Mouse (Mus musculus) splenic B cell, adult 2 months (primary cell): ENCODE data around the gene Cmya5.
A peak's percentile ranks its signal among the peaks of the same experiment; 100 is the strongest.
"Not testable (repeated sequence)": the region's sequence is repeated elsewhere in the genome, so short reads cannot be mapped to it uniquely, and the experiment has no call there.

Source experiments
- DNase-seq: peaks from one replicate; pipeline ENCODE4 v3.0.0-alpha.2; 2011; ENCODE audit warnings: low read depth, low spot score
- H3K27me3 ChIP-seq: 2 replicates; pipeline ENCODE4 v1.6.1; 2012; ENCODE audit warnings: mild to moderate bottlenecking, low read length, moderate library complexity, mixed read lengths; ENCODE audit not compliant: control insufficient read depth, poor library complexity, insufficient read depth, severe bottlenecking
- H3K36me3 ChIP-seq: 2 replicates; pipeline ENCODE4 v1.6.1; 2012; ENCODE audit warnings: mild to moderate bottlenecking, low read length, moderate library complexity, mixed read lengths; ENCODE audit not compliant: control insufficient read depth, poor library complexity, insufficient read depth, severe bottlenecking

Cmya5 gene

DNA sequence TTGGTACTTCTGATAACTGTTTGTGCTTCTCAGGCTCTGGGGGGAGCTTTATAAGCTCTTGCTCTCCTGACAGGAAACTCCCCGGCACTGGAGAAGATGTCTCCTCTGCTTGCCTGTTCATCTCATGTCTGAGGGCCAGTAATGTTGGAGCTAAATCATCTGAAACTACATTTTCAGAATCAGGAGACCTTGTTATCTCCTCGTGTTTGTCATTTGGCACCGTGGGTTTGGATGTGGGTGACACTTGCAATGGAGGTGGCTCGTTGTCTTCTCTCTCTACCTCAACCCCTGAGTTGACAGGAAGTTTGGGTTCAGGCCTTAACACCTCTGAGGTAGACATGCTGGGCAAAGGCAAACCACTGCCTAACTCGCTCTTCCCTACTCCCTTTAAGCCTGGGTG is 50.8 kb downstream of the Cmya5 start:
- H3K27me3 ChIP-seq: no peaks in the 10 kb centered on the region
- no peaks in the 10 kb centered on the region for H3K36me3 ChIP-seq
- DNase-seq: no peak

DNA sequence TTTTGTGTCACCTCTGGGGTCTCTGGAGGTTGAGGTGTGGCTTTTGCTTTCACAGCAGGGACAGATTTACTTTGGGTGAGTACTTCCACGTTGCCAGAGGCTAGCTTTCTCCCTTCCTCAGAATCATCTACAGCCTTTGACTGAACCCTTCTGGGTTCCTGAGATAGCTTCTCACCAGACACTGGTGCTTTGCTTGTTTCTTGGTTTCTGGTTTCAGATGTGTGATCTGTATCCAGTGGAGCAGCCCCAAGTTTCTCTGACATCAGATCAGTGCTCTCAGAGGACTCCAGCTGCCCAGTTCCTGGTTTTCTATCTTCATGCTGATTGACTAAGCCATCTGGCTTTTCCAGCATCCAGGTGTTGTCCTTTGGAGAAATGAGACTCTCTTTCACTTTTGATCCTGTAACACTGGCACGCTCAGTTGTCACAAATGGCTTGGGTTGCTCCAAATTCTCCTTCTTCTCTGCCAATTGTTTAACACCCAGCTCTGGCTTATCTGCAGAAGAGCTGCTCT is 51.6 kb downstream of the Cmya5 start:
- Histone ChIP-seq H3K27me3 (no peaks in the 10 kb centered on the region), H3K36me3 (no peaks in the 10 kb centered on the region)
- peak; percentile 37 for DNase-seq

DNA sequence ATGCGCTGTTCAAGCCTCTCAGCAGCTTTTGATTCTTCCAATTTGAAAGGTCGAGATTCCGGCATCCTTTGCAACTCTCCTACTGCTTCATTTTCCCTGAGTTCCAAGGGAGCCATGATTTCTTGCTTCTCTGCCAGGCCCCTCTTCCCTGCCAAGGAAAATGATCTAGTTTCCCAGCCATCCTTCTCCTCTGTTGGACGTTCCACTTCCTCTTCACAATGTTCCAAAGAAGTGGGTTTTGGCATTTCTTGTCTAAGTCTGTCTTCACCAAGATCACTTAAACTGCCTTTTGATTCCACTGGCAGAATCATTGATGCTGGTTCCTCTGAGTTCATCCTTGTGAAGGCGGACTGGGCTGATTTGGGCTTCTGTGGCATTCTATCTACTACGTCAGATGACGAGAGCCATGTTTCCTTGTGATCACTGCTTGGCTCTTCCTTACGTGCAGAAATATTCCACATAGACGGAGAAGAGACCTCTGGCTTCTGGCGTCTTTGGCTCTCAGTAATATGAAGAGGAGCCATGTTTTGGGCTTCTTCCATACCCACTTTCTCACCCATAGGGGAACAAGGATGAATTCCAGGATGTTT is 52.6 kb downstream of the Cmya5 start:
- no peaks in the 10 kb centered on the region for H3K36me3 ChIP-seq
- no peaks in the 10 kb centered on the region for H3K27me3 ChIP-seq
- DNase-seq: no peak

DNA sequence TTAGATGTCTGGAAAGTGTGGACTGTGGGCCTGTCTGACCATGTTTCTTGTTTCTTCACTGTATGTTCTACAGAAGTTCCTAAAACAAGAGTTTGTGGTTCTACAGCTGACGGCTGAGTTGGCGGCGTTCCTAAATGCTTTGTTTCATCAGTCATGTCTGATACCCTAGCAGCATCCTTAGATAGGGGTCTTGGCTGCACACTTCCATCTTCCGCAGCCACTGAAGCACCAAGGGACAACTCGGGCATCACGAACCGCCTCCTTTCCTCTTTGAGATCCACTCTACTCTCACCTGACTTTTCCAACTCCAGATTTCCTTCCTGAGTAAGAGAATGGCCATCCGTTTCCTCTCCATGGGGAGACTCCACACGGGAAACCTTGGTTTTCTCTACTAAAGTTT is 53.3 kb downstream of the Cmya5 start:
- H3K27me3 ChIP-seq: no peaks in the 10 kb centered on the region
- H3K36me3 ChIP-seq: no peaks in the 10 kb centered on the region
- no peak for DNase-seq

DNA sequence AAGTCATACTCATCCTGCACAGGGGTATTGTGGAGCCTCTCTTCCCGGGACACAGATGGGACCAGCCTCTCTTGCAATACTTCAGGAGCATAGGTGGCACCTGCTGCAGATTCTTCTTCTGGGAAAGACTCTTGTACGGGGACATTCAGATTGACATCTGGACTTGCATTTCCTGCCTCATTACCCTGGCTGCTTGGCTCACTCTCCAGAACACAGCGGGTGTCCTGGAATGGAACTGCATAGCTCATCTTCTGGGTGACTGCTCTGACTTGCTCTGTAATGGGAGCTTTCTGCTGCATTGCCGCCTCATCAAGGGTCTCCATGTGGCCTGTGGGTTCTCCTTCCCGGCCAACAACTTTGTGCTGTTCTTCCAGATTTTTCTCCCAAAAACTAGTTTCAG is 55.0 kb downstream of the Cmya5 start:
- DNase-seq: no peak
- no peaks in the 10 kb centered on the region for H3K36me3 ChIP-seq
- no peaks in the 10 kb centered on the region for H3K27me3 ChIP-seq

DNA sequence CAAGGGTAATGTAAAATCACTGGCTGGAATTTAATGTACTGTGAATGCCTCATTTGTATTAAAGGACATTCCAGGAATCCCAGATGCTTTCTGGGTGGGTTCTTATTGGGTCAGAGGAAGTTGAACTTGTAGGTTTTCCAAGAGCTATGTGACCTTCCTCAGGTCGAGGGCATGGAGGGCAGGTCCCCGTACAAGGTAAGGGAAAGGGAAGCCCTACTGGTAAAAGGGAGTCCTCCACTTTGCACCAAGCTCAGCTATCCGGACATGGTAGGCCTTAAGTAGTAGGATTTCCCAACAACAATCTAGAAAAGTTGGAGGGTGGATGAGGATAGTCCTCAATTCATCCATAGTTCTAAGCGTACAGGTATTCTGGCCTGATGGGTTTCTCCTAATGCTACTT is 58.8 kb downstream of the Cmya5 start:
- Histone ChIP-seq H3K27me3 (no peaks in the 10 kb centered on the region), H3K36me3 (no peaks in the 10 kb centered on the region)
- DNase-seq: no peak

DNA sequence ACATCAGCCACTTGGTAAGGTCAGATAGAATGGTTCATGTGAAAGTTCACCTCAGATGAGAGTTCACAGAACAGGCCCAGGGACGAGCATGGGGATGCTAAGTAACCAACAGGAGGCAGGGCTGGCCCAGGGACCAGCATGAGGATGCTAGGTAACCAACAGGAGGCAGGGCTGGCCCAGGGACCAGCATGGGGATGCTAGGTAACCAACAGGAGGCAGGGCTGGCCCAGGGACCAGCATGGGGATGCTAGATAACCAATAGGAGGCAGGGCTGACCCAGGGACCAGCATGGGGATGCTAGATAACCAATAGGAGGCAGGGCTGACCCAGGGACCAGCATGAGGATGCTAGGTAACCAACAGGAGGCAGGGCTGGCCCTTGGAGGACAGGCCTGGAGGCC is 62.2 kb downstream of the Cmya5 start:
- H3K36me3 ChIP-seq, H3K27me3 ChIP-seq: not testable (repeated sequence)
- peak; percentile 23 for DNase-seq

DNA sequence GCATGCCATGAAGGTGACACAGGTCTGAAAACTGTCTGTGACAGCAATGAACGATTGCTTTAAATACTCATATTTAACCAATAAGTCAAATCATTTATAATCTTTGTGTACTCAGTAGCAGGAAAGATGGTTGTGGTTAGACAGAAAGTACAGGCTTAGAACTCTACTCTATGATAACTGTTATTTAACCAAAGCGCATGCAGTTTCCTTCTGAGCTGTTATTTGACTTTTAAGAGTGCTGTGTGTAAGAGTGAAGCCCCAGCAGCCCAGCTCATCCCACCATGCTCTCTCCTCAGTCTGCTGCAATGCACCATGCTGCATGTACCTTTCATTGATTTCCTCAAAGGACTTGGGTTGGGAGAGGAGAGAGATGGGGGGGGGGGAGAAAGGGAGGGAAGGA is 63.7 kb downstream of the Cmya5 start:
- H3K36me3 ChIP-seq: no peaks in the 10 kb centered on the region
- no peak for DNase-seq
- H3K27me3 ChIP-seq: no peaks in the 10 kb centered on the region

DNA sequence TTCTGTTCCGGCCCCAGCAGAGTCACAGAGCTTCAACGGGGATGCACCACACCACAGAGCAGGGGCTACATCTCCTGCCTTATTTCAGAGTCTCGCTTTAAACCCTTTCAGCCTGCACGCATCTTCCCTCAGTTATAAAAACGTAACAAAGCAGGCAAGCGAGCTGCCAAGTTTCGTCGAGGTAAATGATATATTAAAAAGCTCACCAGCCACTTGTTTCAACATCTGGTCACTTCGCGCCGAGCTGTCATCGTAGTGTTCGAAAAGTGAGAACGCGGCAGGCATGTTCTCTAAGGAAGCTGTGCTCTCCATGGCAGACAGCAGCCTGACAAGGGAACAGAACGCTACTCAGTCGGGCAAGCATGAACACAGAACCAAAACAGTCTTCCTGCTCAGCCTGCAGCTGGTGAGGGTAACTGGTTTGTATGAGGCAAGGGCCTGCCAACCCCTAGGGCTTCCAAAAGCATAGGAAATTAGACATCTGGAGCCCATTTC is 70.3 kb downstream of the Cmya5 start:
- H3K27me3 ChIP-seq: no peaks in the 10 kb centered on the region
- DNase-seq: no peak

DNA sequence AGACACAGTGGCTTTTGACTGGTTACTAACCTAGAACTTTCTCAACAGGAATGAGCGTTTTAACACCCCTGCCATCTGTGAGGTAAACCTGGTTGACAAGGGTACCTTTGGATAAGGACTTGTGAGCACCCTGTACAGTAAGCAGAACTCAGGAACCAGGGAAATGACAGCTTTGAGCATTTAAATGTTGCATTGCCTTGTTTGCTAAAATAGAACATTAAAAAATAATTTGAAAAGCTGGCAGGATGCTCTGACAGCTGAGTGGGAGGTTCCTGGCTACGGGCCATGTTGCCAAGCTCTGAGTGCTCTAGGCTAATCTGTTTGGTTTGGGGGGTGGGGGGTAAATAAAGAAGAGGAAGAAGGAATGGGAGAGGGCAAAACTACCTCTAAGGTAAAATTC is 70.9 kb downstream of the Cmya5 start:
- DNase-seq: no peak
- Histone ChIP-seq H3K27me3 (no peaks in the 10 kb centered on the region), H3K36me3 (no peaks in the 10 kb centered on the region)

More for the DNA sequence above, 70.3 kb downstream of the Cmya5 start:
- H3K36me3 ChIP-seq: no peaks in the 10 kb centered on the region

DNA sequence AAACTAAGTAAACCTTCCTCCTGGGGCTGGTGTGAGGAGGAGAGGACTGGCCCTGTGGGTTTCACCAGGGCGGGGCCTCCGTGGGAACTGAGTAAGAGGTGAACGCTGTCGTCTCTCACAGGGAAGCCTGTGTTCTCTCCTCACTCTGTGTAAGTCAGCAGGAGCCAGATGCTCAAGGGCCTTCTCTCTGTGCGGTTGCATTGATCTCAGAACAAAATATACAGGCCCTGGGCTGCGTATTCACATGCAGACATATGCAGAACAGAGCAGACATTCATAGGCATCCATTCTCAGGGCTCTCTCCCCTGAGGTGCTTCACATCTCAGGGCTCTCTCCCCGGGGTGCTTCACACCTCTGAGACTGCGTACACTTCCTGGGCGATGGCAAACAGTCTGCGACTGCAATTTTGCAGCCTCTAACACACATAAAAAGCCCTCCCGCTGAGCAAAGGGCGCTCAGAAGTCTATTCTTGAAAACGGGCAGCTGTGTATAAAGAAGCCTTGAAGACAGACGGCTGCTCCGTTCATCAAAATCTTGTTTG is 71.6 kb downstream of the Cmya5 start:
- Histone ChIP-seq H3K36me3 (no peaks in the 10 kb centered on the region), H3K27me3 (no peaks in the 10 kb centered on the region)
- no peak for DNase-seq

DNA sequence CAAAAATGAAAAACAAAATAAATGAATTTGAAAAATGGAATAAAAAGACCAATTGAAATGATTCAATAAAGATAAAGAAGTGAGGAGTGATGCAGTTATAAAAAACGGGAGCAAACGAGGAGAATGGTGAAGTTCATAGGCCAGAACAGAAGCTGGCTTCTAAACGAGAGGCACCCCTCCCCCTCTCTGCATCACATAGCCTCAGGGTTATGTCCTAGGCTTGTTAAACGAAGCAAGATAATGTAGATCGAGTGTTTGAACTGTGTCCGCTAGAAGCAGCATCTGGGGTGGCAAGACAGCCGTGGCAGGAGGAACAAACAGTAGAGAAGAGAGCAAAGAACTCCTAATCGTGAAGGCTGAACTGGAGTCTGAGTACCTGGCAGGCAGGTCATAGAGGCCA is 74.1 kb downstream of the Cmya5 start:
- Histone ChIP-seq H3K27me3 (no peaks in the 10 kb centered on the region), H3K36me3 (no peaks in the 10 kb centered on the region)
- DNase-seq: no peak

DNA sequence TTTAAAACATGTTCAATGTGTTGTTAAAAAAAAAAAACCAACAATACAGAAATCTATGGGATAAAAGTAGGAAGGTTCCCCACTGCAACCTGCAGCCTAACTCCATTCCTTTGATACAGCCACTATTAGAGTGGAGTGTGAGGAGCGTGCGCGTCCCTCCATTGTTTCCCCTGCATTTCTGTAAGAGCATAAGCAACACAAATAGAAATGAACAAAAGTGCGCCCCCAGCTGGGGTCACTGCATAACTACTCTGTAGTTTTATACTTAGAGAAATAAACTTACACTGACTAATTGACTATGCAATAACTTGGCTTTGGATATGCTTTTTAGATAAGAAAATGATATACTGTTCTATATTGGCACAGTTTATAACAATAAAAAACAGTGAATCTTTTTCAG is 75.0 kb downstream of the Cmya5 start:
- DNase-seq: no peak
- no peaks in the 10 kb centered on the region for H3K27me3 ChIP-seq
- H3K36me3 ChIP-seq: no peaks in the 10 kb centered on the region

DNA sequence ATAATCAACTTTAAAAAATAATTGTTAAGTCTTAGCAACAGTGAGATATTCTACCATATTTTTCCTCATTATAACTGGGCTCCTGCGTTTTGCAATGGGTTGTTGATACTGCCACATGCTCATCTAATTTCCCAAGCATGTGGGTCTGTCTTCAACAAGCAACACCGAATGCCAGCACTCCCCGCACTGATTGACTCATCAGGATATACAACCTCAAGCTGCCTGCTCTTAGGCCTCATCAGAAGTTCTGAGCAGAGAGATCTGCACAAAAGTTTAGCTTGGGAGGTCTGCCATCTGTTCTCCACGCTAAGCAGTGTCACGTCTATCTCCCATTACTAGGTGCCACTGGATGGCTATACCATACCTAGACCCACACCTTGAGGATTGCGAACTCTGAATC is 76.2 kb downstream of the Cmya5 start:
- H3K36me3 ChIP-seq: no peaks in the 10 kb centered on the region

DNA sequence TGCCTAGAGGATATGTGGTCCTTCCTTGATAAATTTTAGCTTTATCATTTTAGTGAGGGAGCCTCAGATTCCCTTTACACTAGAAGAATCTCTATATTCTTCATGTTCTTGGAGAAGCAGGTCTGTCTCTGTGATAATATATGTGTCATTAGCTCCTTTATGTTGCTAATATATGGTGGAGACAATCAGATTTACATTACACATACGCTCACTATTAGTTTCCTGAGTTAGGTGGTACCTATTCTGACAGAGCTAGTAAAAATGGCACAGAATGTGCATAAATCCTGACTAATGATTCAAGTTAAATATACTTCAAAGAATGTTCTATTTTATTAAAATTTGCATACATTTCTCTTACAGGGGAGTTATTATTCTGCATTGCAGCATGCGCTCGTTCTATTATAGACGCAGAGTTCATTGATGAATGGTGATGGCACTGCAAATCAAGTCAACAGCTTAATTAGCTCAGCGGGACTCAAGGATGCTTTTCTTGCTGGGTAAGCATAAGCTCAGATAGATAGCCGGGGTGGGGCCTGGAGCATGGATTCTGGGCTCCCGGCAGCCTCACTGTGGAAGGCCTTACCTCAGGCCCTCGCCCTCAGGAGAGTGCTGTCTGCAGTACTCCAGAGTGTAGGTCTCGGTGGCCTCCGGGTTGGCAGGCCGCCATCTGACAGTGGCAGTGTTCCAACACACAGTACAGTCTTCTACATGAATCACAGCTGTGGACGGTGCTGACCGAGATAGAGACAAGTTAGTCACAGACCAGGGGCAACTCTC is 81.5 kb downstream of the Cmya5 start:
- no peak for DNase-seq
- Histone ChIP-seq H3K36me3 (no peaks in the 10 kb centered on the region), H3K27me3 (no peaks in the 10 kb centered on the region)

More for the DNA sequence above, 76.2 kb downstream of the Cmya5 start:
- H3K27me3 ChIP-seq: no peaks in the 10 kb centered on the region
- no peak for DNase-seq
